Mouse (Mus musculus) kidney, adult 9 months (tissue): ENCODE measurements around the gene Mkrn1.
"Not testable (repeated sequence)": the region's sequence is repeated elsewhere in the genome, so short reads cannot be mapped to it uniquely, and the experiment has no call there.

ENCODE experiments used
- DNase-seq: peaks from one replicate; pipeline ENCODE4 v3.0.0; 2022

Gene Mkrn1

GRCm38 (mm10) chr6:39419851-39420721 is at the start of gene Mkrn1:
TSS of gene Mkrn1 (minus strand) at chr6:39420462.
- DNase-seq = peak; percentile 85

GRCm38 (mm10) chr6:39469427-39469826 is 49.2 kb upstream of the Mkrn1 start:
- no peak for DNase-seq

- DNase-seq = peak; percentile 79
Observed at GRCm38 (mm10) chr6:39462621-39463538, 42.6 kb upstream of the Mkrn1 start.

GRCm38 (mm10) chr6:39460040-39460439 is 39.8 kb upstream of the Mkrn1 start:
- no peak for DNase-seq

- no peak for DNase-seq
Observed at GRCm38 (mm10) chr6:39455339-39456160, 35.3 kb upstream of the Mkrn1 start.

GRCm38 (mm10) chr6:39454616-39455015 is 34.4 kb upstream of the Mkrn1 start:
- no peak for DNase-seq

GRCm38 (mm10) chr6:39453564-39453963 is 33.3 kb upstream of the Mkrn1 start:
- no peak for DNase-seq

- peak; percentile 9 for DNase-seq
Observed at GRCm38 (mm10) chr6:39451033-39451432, 30.8 kb upstream of the Mkrn1 start.

- DNase-seq = no peak
Observed at GRCm38 (mm10) chr6:39450580-39450979, 30.3 kb upstream of the Mkrn1 start.

GRCm38 (mm10) chr6:39447429-39448185 is 27.3 kb upstream of the Mkrn1 start:
- no peak for DNase-seq

GRCm38 (mm10) chr6:39445801-39446572 is 25.7 kb upstream of the Mkrn1 start:
- DNase-seq = no peak

GRCm38 (mm10) chr6:39442786-39443287 is 22.6 kb upstream of the Mkrn1 start:
- no peak for DNase-seq

GRCm38 (mm10) chr6:39440207-39440606 is 19.9 kb upstream of the Mkrn1 start:
- DNase-seq = no peak

- not testable (repeated sequence) for DNase-seq
Observed at GRCm38 (mm10) chr6:39437519-39437918, 17.3 kb upstream of the Mkrn1 start.

- no peak for DNase-seq
Observed at GRCm38 (mm10) chr6:39435875-39436274, 15.6 kb upstream of the Mkrn1 start.

- DNase-seq = no peak
Observed at GRCm38 (mm10) chr6:39434886-39435492, 14.7 kb upstream of the Mkrn1 start.

- no peak for DNase-seq
Observed at GRCm38 (mm10) chr6:39434111-39434885, 14.0 kb upstream of the Mkrn1 start.

GRCm38 (mm10) chr6:39433701-39434100 is 13.4 kb upstream of the Mkrn1 start:
- no peak for DNase-seq

- no peak for DNase-seq
Observed at GRCm38 (mm10) chr6:39433174-39433573, 12.9 kb upstream of the Mkrn1 start.

GRCm38 (mm10) chr6:39430722-39431121 is 10.5 kb upstream of the Mkrn1 start:
- DNase-seq = peak; percentile 27
